Mouse (Mus musculus) cerebellum, postnatal 10 days (tissue): ENCODE measurements around the gene Gsta2.
"Not testable (repeated sequence)": the region's sequence is repeated elsewhere in the genome, so short reads cannot be mapped to it uniquely, and the experiment has no call there.

Source experiments
- DNase-seq, 2 experiments: peaks; one replicate each; pipeline ENCODE4 v3.0.0; 2021; ENCODE audit warnings: mixed read lengths in 2 of 2

Gene Gsta2

DNA sequence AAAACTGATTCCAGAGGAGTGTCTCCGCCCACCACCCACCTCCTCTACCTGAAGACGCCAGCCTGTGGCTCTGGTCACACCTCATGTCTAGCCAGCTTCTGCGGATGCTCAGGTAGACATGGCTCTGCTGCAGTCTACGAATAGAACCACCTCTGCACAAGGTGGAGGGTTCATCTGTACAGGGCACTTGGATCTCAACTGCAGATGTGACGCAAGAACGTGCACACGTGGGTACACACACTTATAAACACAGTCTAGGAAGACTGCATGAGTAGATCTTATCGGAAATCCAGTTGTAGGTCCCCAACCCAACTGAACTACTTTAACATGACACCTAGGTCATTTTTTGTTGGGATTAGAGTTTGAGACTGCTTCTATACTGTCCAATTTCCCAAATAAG lies at the start of gene Gsta2:
Gene Gsta2 (minus strand): TSS at position 178 of the 400 bp plus-strand sequence.
- DNase-seq, result no peak

DNA sequence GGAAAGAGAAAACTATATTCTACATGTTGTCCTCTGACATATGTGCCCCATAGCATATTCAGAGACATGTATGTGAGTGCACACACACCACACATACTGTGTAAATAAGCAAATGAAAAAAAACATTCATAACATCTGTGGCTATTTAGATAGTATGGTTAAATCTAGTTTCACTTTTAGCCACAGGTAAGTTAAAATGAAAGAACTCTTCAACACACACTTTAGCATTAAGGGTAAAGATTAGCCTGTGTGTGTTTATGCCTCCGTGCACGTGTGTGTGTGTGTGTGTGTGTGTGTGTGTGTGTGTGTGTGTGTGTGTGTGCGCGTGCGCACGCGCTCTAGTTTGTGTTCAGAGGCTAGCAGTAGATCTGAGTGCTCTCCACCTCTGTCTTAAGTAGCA lies 46.0 kb upstream of the Gsta2 start:
- DNase-seq, result no peak

- no peak for DNase-seq
Measured at GRCm38 (mm10) chr9:78400570-78400969, 45.0 kb upstream of the Gsta2 start.

DNA sequence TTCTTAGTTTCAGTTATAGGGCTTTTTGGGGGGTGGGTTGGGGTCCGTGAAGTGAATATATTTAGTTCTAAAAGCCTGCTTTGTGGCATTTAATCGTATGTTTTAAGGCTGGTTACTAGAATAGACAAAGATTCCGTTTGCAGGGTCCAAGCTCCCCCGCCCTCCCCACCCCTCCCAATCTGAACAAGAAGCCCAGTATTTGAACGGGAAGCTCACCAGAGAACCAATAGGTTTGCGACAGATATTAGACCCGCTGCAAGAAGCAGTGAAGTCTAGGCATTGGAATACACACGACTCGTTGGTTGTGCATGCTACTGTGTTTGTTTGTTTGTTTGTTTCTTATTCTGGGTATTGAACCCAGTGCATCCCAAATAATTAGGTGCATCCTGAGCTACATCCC lies 40.9 kb upstream of the Gsta2 start:
- no peak for DNase-seq

DNA sequence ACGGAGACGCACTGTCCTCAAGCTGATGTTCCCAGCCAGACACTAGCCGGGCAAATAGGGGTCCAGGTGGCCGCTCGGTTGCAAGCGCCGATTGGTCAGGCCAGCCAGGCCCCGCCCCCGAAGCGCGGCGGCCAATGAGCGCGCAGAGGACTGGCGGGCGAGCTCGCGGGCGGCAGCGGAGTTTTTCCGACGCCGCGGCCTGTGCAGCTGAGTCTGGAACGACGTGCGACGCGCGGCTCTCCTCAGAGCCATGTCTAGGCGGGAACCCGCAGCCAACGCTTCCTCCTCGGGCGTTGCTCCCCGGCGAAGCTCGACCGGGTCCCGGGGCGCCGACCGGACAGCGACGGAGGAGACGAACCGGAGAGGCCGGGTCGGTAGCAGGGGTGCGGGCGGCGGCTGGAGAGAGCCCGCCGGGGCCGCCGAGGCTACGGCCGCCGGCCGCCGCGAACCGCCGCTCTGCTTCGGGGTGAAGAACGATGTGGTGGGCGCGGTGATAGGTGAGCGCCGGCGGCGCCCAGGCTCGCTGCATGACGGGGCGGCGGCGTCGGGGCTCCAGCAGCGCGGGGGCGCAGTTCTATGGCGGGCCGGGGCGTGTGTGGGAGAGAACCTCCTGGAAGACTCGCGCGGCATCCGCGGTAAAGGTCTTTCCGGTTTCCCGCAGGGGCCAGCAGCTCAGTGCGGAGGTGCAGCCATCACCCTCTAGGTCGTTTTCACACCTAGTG lies 40.2 kb upstream of the Gsta2 start, which contains the start of gene Ddx43:
Gene Ddx43 (plus strand): TSS at position 148 of the 722 bp plus-strand sequence.
- peak; percentile 78 to 84 for DNase-seq

DNA sequence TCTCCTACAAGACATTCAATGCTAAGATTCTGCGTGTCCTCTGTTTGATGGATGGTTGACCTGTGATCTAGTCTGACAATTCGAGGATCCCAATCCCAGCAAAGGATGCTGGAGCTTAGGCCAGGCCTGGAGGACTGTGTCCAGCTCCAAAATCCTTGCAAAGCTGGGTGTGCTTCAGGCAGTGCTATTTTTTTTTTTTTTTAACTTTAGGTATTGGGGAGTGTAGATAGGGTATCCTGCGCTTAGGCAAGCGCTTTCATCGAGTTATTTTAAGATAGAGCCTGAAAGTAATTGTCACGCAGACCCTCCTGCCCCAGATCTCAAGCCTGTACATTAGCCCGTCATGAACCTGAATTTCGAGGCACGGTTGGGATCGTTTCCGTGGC lies 39.6 kb upstream of the Gsta2 start:
- no peak for DNase-seq

DNA sequence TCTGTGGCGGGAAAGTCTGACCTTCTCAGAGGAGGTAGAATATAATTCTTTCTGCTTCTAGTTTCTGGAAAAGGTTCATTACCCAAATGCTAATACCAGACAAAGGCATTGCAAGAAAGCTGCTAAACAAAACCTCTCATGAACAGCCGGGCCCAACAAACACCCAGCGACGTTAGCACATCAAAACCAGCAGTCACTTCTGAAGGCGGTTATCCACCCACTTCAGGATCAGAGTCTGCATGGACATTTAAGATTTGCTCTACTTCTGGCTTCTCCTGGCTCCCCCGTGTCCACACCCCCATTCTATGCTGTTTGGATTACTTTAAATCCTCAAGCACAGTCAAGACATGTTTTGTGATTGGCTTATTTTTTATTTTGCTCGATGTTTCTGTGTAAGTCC lies 39.0 kb upstream of the Gsta2 start:
- DNase-seq, result no peak

DNA sequence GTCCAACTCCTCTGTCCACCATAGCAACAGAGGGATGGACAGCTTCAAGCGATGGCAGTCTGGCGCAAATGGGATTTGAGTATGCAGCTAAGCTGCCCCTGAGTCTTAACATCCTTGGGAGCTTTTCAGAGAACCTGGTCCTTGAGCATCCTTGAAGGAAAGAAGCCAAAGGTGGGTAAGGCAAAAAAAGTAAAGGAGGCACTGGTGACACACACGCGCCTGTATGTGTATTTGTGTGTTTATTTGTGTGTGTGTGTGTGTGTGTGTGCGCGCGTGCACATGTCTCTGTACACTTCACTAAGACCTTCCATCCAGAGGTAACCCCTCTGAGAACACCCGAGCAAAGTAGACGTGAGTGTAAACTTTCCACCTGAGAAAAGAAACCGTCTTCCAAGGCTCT lies 38.2 kb upstream of the Gsta2 start:
- no peak for DNase-seq

- no peak for DNase-seq
Measured at GRCm38 (mm10) chr9:78389981-78390380, 34.4 kb upstream of the Gsta2 start.

GRCm38 (mm10) chr9:78386947-78387346 lies 31.4 kb upstream of the Gsta2 start:
- no peak for DNase-seq

GRCm38 (mm10) chr9:78385893-78386292 lies 30.3 kb upstream of the Gsta2 start:
- peak; percentile 15 to 20 for DNase-seq

DNA sequence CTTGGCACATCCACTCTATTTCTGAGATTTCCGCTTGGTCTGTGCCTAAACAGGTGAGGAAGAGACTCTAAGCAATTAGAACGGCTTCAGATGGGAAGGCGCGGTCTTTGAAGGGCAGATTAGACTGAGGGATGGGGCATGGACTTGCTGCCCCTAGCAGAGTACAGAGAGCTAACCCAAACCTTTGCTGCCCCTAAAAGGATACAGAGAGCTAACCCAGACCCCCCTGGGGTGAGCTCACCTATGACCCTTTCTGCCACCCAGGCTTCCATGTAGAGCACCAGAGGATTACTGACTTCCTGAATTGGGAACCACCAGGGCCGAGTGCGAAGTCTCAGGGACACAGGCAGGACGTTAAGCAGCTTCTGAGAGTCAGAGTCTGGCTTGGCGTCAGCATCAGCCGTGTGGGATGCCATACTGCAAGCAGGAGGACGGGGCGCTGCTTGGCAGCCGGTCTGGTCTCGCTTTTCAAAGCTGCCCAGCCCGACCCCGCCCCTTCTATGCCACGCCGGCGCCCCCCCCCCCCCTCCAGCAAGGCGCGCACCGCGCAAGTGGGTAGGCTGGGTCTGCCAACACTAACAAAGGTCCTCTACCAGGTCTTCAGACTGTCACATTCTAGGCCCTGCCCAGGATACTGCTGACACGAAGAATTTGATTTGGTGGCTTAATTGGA lies 22.7 kb upstream of the Gsta2 start, which contains the start of gene Ooep:
Gene Ooep (minus strand): TSS at position 613 of the 673 bp plus-strand sequence.
- DNase-seq, result peak; percentile 80 to 86

DNA sequence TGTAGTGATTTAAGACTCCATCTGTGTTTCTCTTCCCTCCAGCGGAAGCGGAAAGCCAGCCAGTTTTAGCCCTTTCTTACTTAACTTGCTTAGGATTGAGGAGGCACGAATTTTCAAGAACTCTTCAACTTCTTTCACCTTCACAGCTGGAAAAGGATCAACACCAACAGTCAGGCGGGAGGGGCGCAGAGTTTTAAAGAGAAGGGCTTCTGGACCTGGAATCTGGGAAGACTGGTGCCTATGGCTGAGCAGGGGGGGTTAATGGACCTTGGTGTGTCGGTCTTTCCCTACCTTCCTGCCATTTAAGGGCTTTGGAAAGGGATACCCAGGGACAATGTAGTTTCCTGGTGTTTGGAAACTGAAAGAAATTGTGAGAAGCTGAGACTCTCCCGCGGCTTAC lies 22.0 kb upstream of the Gsta2 start:
- peak; percentile 3 for DNase-seq

- DNase-seq, result no peak
Measured at GRCm38 (mm10) chr9:78375486-78375885, 19.9 kb upstream of the Gsta2 start.

DNA sequence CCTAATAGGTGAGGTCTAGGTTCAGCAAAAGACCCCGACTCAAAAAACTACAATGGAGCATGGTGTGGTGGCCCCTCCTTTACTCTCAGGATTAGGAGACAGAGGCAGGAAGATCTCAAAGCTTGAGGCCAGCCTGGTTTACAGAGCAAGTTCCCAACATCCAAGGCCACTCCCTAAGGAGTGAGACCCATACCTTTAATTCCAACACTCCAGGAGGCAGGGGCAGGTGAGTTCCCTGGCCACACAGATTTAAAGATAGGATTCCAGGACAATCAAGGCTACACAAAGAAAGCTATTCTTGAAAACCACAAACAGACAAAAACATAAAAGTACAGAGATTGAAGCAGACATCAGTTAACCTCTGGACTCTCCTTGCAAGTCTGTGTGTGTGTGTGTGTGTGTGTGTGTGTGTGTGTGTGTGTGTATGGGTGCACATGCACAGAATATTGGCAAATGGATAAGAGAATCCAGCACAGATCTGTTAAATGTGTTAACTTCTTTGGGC lies 19.3 kb upstream of the Gsta2 start:
- DNase-seq, result no peak

GRCm38 (mm10) chr9:78374397-78374796 lies 18.8 kb upstream of the Gsta2 start:
- DNase-seq, result no peak

GRCm38 (mm10) chr9:78372827-78373504 lies 17.4 kb upstream of the Gsta2 start:
- no peak for DNase-seq

GRCm38 (mm10) chr9:78371441-78371840 lies 15.9 kb upstream of the Gsta2 start:
- no peak for DNase-seq

GRCm38 (mm10) chr9:78369786-78370185 lies 14.2 kb upstream of the Gsta2 start:
- no peak for DNase-seq

DNA sequence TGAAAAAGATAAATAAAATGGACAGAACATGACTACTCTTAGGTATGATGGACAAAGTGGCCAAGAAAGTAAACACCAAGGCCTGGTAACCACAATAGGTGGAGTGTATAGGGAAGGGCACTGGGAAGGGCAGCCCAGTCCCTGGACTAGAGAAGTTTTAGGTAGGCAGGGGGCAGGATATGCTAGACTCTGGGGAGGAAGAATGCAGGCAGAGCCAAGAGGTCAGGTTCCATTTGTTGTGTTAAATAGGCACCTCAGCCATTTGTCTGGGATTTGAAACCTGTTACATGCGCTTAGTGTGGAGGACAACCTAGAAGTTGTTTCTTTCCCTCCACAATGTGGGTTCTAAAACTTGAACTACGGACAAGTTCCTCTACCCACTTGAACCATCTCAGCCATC lies 13.8 kb upstream of the Gsta2 start:
- no peak for DNase-seq

GRCm38 (mm10) chr9:78368671-78369293 lies 13.2 kb upstream of the Gsta2 start:
- DNase-seq, result no peak

- not testable (repeated sequence) for DNase-seq
Measured at GRCm38 (mm10) chr9:78367959-78368358, 12.4 kb upstream of the Gsta2 start, which contains the start of gene Dppa5a. Gene Dppa5a, minus strand, starts transcription at chr9:78368177.
